Comparison of ENCODE assay signal across 21 mouse cellular contexts in the genomic region with DNA sequence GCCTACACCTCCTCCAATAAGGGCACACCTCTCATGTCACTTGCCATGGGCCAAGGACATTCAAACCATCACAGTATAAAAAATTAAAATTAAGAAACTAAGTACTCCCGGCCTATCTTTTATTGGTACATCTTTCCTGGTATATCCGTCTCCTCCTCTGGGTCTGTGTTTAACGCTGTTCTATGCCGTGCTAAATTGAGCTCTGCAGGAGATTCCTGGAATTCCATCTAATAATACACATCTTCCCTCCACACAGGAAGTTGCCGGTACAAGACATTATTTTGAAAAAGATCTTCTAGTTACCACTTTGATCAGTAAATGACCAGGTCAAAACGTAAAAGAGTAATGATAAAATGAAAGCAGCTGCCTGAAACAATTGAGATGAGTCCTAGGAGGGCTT.
DNase-seq lines count a peak whose midpoint lies in the region; ATAC-seq and TF ChIP-seq lines count a peak whose summit lies in the region.
"Had no signal": no experiment of that assay in that cellular context is flagged by ENCODE, and none has a peak within 500 bp of the region (broad histone marks: within the 10 kb centered on the region; RNA-seq: fewer than 3 reads in every experiment).

No protein-coding gene starts in this region.

- H3K9me3 ChIP-seq in heart, embryonic 15.5 days (replicated peaks): no peaks in the 10 kb centered on the region
- H3K9me3 ChIP-seq: G1E; hindbrain, embryonic 15.5 days; limb, embryonic 10.5 days had no signal

- TF ChIP-seq POLR2A in embryonic fibroblast, embryonic 13.5 days (IDR thresholded peaks at IDR 0.05; ENCODE audit: low read depth, low read length): no peak

- H3K4me1 ChIP-seq in heart, embryonic 15.5 days (replicated peaks): peaks cover 25% of the 10 kb centered on the region
- H3K4me1 ChIP-seq in embryonic fibroblast, embryonic 13.5 days (ENCODE audit: control insufficient read depth, insufficient read depth, low read length): peaks cover 9% of the 10 kb centered on the region

- H3K4me3 ChIP-seq in heart, embryonic 15.5 days: no peak overlapping the region
- H3K4me3 ChIP-seq in left cerebral cortex, adult 2 months: no peak overlapping the region
- H3K4me3 ChIP-seq in embryonic fibroblast, embryonic 13.5 days (ENCODE audit: insufficient read depth, low read length): no peak overlapping the region
- H3K4me3 ChIP-seq: hindbrain, embryonic 15.5 days; limb, embryonic 10.5 days had no signal

- H3K27ac ChIP-seq in heart, embryonic 15.5 days: peak overlapping the region; percentile 69
- H3K27ac ChIP-seq in left cerebral cortex, adult 2 months: 0 out of 2 replicates have a peak overlapping the region, but pooled peaks have one; percentile 28
- peak overlapping the region; percentile 48 for H3K27ac ChIP-seq in embryonic fibroblast, embryonic 13.5 days (ENCODE audit: insufficient read depth, low read length)
- H3K27ac ChIP-seq: hindbrain, embryonic 15.5 days; limb, embryonic 10.5 days had no signal

- ATAC-seq in frontal cortex, adult (ENCODE audit: low TSS enrichment): peak; percentile 10; the same call in 1 of the 2 replicates
- peak; percentile 67; the same call in 1 of the 2 replicates for ATAC-seq in heart, embryonic 15.5 days (replicated peaks; ENCODE audit: insufficient number of reproducible peaks, insufficient read depth, low FRiP score, low read depth)
- ATAC-seq: activated CD4-positive, CD25-positive, alpha-beta regulatory T cell, adult 4 months; liver, postnatal 0 days; midbrain, embryonic 16.5 days had no signal

- intact Hi-C loops in heart, postnatal 14 days (cut with DNase I): no loop called here
- intact Hi-C loops in left cerebral cortex, adult 2 months (cut with DNase I): no loop called here
- intact Hi-C loops in left cerebral cortex, postnatal 4 days (cut with DNase I): no loop called here

- H3K36me3 ChIP-seq in heart, embryonic 15.5 days: no peaks in the 10 kb centered on the region
- H3K36me3 ChIP-seq: G1E; hindbrain, embryonic 15.5 days; limb, embryonic 10.5 days had no signal

- no peak overlapping the region for H3K9ac ChIP-seq in heart, embryonic 15.5 days
- H3K9ac ChIP-seq: hindbrain, embryonic 15.5 days; liver, postnatal 0 days had no signal

- DNase-seq in frontal cortex, adult 2 months (ENCODE audit: extremely low spot score in 1 of 2, low spot score in 1 of 2): no peak
- DNase-seq in heart, postnatal 14 days: no peak
- DNase-seq in left cerebral cortex, adult 2 months (ENCODE audit: extremely low spot score in 1 of 2, low spot score in 2 of 2): no peak
- DNase-seq in left cerebral cortex, postnatal 4 days: no peak
- DNase-seq: adrenal gland, postnatal 10 days; cerebellum, adult 9-11 months; kidney, adult 18-20 months; kidney, postnatal 36 days; liver, postnatal 0 days; lung, postnatal 36 days; retina, postnatal 1 day; right cerebral cortex, postnatal 4 days; thymus, postnatal 25 days had no signal

- TF ChIP-seq CTCF in left cerebral cortex, adult 2 months (IDR thresholded peaks at IDR 0.05): no peak
- no peak for TF ChIP-seq CTCF in embryonic fibroblast, embryonic 13.5 days (IDR thresholded peaks at IDR 0.05; ENCODE audit: borderline replicate concordance, insufficient read depth, low read length)

- no peaks in the 10 kb centered on the region for H3K27me3 ChIP-seq in heart, embryonic 15.5 days
- H3K27me3 ChIP-seq: hindbrain, embryonic 15.5 days had no signal

- peak overlapping the region; percentile 29 for H3K4me2 ChIP-seq in heart, embryonic 15.5 days
- H3K4me2 ChIP-seq: hindbrain, embryonic 15.5 days had no signal

- WGBS in heart, embryonic 15.5 days: 13% methylated on average over 6 of the region's 6 CpGs
